Mouse (Mus musculus): ENCODE data around the gene Dlgap4. TPM values are rescaled to one million over a fixed set of nuclear protein-coding genes. Genes with fewer than 3 reads are reported as not detected.
A peak's percentile ranks its signal among the peaks of the same experiment; 100 is the strongest.

Gene Dlgap4
- polyA plus RNA-seq, 1 experiment from 2014 or later = 188 TPM

DNA sequence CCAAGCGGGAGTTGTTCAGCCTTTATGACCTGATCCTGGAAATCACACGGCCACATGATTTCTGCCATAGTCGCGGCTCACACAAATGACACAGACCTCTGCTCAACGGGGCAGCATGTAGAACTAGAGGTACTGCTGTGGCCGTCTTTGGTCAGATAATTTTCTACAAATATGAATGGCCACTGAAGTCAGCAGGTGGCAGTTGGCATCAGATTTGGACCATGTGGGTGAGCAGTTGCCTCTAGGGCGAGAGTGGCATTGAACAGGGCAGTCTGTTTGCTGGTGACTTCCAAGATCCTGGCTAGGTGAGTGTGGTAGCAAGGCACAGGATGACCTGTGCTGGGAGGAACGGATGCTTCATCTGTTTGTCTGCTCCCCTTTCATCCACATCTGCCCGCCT is 24.0 kb upstream of the Dlgap4 start:
- H3K36me3 ChIP-seq = no peaks in the 10 kb centered on the region
- no peak overlapping the region for H3K9ac ChIP-seq (replicated peaks)
- 93% methylated on average over 9 of the region's 9 CpGs for WGBS
- peaks cover 9% of the 10 kb centered on the region for H3K4me1 ChIP-seq
- H3K4me2 ChIP-seq = no peak overlapping the region
- ATAC-seq (ENCODE audit: low FRiP score) = no peak
- no peaks in the 10 kb centered on the region for H3K27me3 ChIP-seq (replicated peaks)
- no peak overlapping the region for H3K4me3 ChIP-seq (replicated peaks)
- H3K27ac ChIP-seq (replicated peaks) = no peak overlapping the region
- H3K9me3 ChIP-seq (replicated peaks) = no peaks in the 10 kb centered on the region

- H3K4me1 ChIP-seq = no peaks in the 10 kb centered on the region
- WGBS = 74% methylated on average over 15 of the region's 15 CpGs
- no peak for ATAC-seq (ENCODE audit: low FRiP score)
- no peak overlapping the region for H3K4me3 ChIP-seq (replicated peaks)
- H3K9ac ChIP-seq (replicated peaks) = no peak overlapping the region
- H3K9me3 ChIP-seq (replicated peaks) = no peaks in the 10 kb centered on the region
- no peaks in the 10 kb centered on the region for H3K27me3 ChIP-seq (replicated peaks)
- H3K27ac ChIP-seq (replicated peaks) = no peak overlapping the region
- no peak overlapping the region for H3K4me2 ChIP-seq
- no peaks in the 10 kb centered on the region for H3K36me3 ChIP-seq
These were observed 18.5 kb upstream of the Dlgap4 start for GRCm38 (mm10) chr2:156594987-156595490.

- no peak overlapping the region for H3K4me3 ChIP-seq (replicated peaks)
- no peaks in the 10 kb centered on the region for H3K27me3 ChIP-seq (replicated peaks)
- no peaks in the 10 kb centered on the region for H3K9me3 ChIP-seq (replicated peaks)
- 85% methylated on average over 7 of the region's 7 CpGs for WGBS
- H3K9ac ChIP-seq (replicated peaks) = no peak overlapping the region
- H3K4me2 ChIP-seq = no peak overlapping the region
- no peak overlapping the region for H3K27ac ChIP-seq (replicated peaks)
- no peaks in the 10 kb centered on the region for H3K4me1 ChIP-seq
- no peak for ATAC-seq (ENCODE audit: low FRiP score)
- no peaks in the 10 kb centered on the region for H3K36me3 ChIP-seq
These were observed 10.9 kb upstream of the Dlgap4 start for GRCm38 (mm10) chr2:156602581-156602980.

- Histone ChIP-seq H3K36me3 (no peaks in the 10 kb centered on the region), H3K4me3 (replicated peaks) (no peak overlapping the region), H3K9me3 (replicated peaks) (no peaks in the 10 kb centered on the region), H3K4me1 (no peaks in the 10 kb centered on the region), H3K27ac (replicated peaks) (no peak overlapping the region), H3K4me2 (no peak overlapping the region), H3K27me3 (replicated peaks) (no peaks in the 10 kb centered on the region), H3K9ac (replicated peaks) (no peak overlapping the region)
- 87% methylated on average over 9 of the region's 9 CpGs for WGBS
- ATAC-seq (ENCODE audit: low FRiP score) = no peak
These were observed 9.8 kb upstream of the Dlgap4 start for GRCm38 (mm10) chr2:156603671-156604070.

DNA sequence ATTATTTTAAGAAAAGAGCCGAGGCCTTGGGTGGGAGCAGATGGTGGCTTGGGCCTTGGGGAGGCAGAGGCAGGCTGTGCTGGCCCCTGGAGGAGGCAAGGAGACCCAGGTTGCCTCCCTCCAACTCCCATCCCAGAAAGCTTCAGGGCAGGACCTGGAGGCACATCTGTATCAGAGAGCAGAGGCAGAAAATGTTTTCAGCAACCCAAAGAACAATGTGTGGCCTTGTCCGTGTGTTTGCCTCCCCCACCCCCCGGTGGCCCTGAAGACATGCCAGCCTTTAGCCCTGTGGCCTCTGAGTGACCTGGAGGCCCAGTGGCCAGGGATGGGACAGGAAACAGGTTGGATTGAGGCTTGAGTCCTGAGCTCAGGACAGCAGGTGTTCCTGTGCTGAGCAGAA is 8.4 kb upstream of the Dlgap4 start:
- H3K4me1 ChIP-seq = no peaks in the 10 kb centered on the region
- H3K9ac ChIP-seq (replicated peaks) = no peak overlapping the region
- 52% methylated on average over 3 of the region's 3 CpGs for WGBS
- no peak overlapping the region for H3K27ac ChIP-seq (replicated peaks)
- no peak for ATAC-seq (ENCODE audit: low FRiP score)
- no peaks in the 10 kb centered on the region for H3K36me3 ChIP-seq
- no peak overlapping the region for H3K4me2 ChIP-seq
- H3K4me3 ChIP-seq (replicated peaks) = no peak overlapping the region
- H3K9me3 ChIP-seq (replicated peaks) = no peaks in the 10 kb centered on the region
- H3K27me3 ChIP-seq (replicated peaks) = peaks cover 3% of the 10 kb centered on the region; the same call in 1 of the 2 replicates

- Histone ChIP-seq H3K27me3 (replicated peaks) (peaks cover 8% of the 10 kb centered on the region; the same call in 1 of the 2 replicates), H3K9me3 (replicated peaks) (no peaks in the 10 kb centered on the region), H3K9ac (replicated peaks) (no peak overlapping the region), H3K4me2 (no peak overlapping the region), H3K4me3 (replicated peaks) (no peak overlapping the region), H3K36me3 (no peaks in the 10 kb centered on the region), H3K27ac (replicated peaks) (no peak overlapping the region), H3K4me1 (no peaks in the 10 kb centered on the region)
- WGBS = 71% methylated on average over 5 of the region's 5 CpGs
- ATAC-seq (ENCODE audit: low FRiP score) = no peak
These were observed 7.5 kb upstream of the Dlgap4 start for GRCm38 (mm10) chr2:156605971-156606370.

GRCm38 (mm10) chr2:156613081-156613540 is 394 bp upstream of the Dlgap4 start:
- Histone ChIP-seq H3K27ac (replicated peaks) (peak overlapping the region; percentile 77; the same call in 1 of the 2 replicates), H3K4me1 (peaks cover 35% of the 10 kb centered on the region), H3K9ac (replicated peaks) (peak overlapping the region; percentile 87), H3K36me3 (no peaks in the 10 kb centered on the region), H3K4me3 (replicated peaks) (peak overlapping the region; percentile 90), H3K9me3 (replicated peaks) (no peaks in the 10 kb centered on the region), H3K4me2 (peak overlapping the region; percentile 90), H3K27me3 (replicated peaks) (peaks cover 41% of the 10 kb centered on the region)
- WGBS = under 1% methylated on average over 41 of the region's 41 CpGs
- ATAC-seq (ENCODE audit: low FRiP score) = peak; percentile 65

DNA sequence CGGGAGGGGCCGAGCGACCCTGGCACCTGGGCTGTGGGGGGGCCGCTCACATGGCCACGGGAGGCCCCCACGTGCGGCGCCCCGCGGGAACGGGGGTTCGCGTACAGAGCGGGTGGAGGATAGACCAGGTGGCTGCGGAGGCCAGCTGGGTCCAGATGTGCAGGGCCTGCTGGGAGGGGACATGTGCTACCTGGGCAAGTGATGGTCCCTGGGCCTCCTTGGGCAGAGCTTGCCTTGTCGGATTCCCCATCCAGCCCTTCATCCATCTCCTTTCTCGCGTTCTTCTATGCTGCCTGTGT is 702 bp downstream of the Dlgap4 start:
- H3K4me1 ChIP-seq = peaks cover 35% of the 10 kb centered on the region
- peak; percentile 51 for ATAC-seq (ENCODE audit: low FRiP score)

GRCm38 (mm10) chr2:156614661-156615654 is 1.5 kb downstream of the Dlgap4 start:
- Histone ChIP-seq H3K9me3 (replicated peaks) (no peaks in the 10 kb centered on the region), H3K4me3 (replicated peaks) (peak overlapping the region; percentile 90), H3K4me1 (peaks cover 35% of the 10 kb centered on the region), H3K36me3 (no peaks in the 10 kb centered on the region), H3K4me2 (peak overlapping the region; percentile 90), H3K9ac (replicated peaks) (peak overlapping the region; percentile 87), H3K27me3 (replicated peaks) (peaks cover 40% of the 10 kb centered on the region), H3K27ac (replicated peaks) (no peak overlapping the region)
- peak; percentile 18; the same call in 1 of the 2 replicates for ATAC-seq (ENCODE audit: low FRiP score)
- 6% methylated on average over 31 of the region's 31 CpGs for WGBS

More for the DNA sequence above, 702 bp downstream of the Dlgap4 start:
- Histone ChIP-seq H3K27me3 (replicated peaks) (peaks cover 41% of the 10 kb centered on the region), H3K36me3 (no peaks in the 10 kb centered on the region), H3K9me3 (replicated peaks) (no peaks in the 10 kb centered on the region), H3K27ac (replicated peaks) (peak overlapping the region; percentile 77; the same call in 1 of the 2 replicates), H3K4me2 (peak overlapping the region; percentile 90), H3K4me3 (replicated peaks) (peak overlapping the region; percentile 90), H3K9ac (replicated peaks) (peak overlapping the region; percentile 87)
- under 1% methylated on average over 18 of the region's 18 CpGs for WGBS

DNA sequence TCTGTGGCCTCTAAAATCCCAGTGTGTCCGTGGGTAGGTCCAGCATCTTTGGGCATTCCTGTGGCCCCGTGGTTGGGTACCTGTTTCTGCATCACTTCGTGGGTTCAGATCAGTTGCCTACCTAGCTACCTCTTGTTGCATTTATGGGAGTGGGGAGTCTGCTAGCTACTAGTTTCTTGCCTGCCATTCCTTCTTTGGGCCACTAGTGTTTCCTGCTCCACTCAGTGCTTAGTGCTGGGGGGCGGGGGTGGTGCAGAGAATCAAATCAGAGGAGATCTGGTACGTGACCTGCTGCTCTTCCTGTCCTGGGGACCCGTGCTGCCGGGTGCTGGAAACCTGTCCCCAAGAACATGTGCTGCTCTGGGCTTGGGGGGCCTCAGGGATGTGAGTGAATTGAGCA is 3.0 kb downstream of the Dlgap4 start:
- peaks cover 37% of the 10 kb centered on the region for H3K4me1 ChIP-seq
- H3K27ac ChIP-seq (replicated peaks) = no peak overlapping the region
- ATAC-seq (ENCODE audit: low FRiP score) = no peak
- 77% methylated on average over 7 of the region's 7 CpGs for WGBS
- H3K36me3 ChIP-seq = no peaks in the 10 kb centered on the region
- no peak overlapping the region for H3K4me3 ChIP-seq (replicated peaks)
- H3K27me3 ChIP-seq (replicated peaks) = peaks cover 28% of the 10 kb centered on the region
- no peak overlapping the region for H3K4me2 ChIP-seq
- H3K9me3 ChIP-seq (replicated peaks) = no peaks in the 10 kb centered on the region
- no peak overlapping the region for H3K9ac ChIP-seq (replicated peaks)

- 34% methylated on average over 11 of the region's 11 CpGs for whole genome bisulfite sequencing
- Histone ChIP-seq H3K4me2 (no peak overlapping the region), H3K27ac (replicated peaks) (no peak overlapping the region), H3K9ac (replicated peaks) (no peak overlapping the region), H3K36me3 (no peaks in the 10 kb centered on the region), H3K27me3 (replicated peaks) (peaks cover 20% of the 10 kb centered on the region), H3K9me3 (replicated peaks) (no peaks in the 10 kb centered on the region), H3K4me1 (peaks cover 38% of the 10 kb centered on the region), H3K4me3 (replicated peaks) (no peak overlapping the region)
- ATAC-seq (ENCODE audit: low FRiP score) = no peak
These were observed 4.0 kb downstream of the Dlgap4 start for GRCm38 (mm10) chr2:156617536-156617935.

DNA sequence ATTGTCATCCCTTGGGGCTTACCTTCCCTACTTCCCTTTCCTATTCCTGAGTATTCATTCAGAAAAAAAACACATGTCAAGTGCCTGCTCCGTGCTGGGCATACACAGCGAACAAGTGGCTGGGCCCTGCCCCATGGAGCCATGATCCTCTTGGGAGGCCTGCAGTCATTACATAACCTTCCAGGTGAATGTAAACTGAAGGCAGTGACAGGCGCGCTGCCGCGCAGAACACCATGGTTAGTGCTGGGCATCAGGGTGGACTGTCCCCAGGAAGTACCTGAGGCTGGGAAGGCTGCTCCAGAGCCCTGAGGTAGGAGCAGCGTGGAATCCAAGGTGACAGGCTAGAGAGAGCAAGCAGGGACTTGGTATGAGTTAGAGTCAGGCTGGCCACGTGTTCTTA is 7.4 kb downstream of the Dlgap4 start:
- Histone ChIP-seq H3K27me3 (replicated peaks) (peaks cover 9% of the 10 kb centered on the region; the same call in 1 of the 2 replicates), H3K4me2 (no peak overlapping the region), H3K4me3 (replicated peaks) (no peak overlapping the region), H3K36me3 (no peaks in the 10 kb centered on the region), H3K9me3 (replicated peaks) (no peaks in the 10 kb centered on the region), H3K9ac (replicated peaks) (no peak overlapping the region), H3K27ac (replicated peaks) (no peak overlapping the region), H3K4me1 (peaks cover 15% of the 10 kb centered on the region)
- no peak for ATAC-seq (ENCODE audit: low FRiP score)
- WGBS = 88% methylated on average over 8 of the region's 8 CpGs
